Mouse (Mus musculus) urinary bladder, postnatal 4 days (tissue): Measurements from ENCODE around the gene Gm17606.
"Not testable (repeated sequence)": the region's sequence is repeated elsewhere in the genome, so short reads cannot be mapped to it uniquely, and the experiment has no call there.

Experiments used
- DNase-seq, 2 experiments: peaks; one replicate each; pipeline ENCODE4 v3.0.0; 2021 to 2022; ENCODE audit warnings: low spot score in 2 of 2

The Gm17606 gene

GRCm38 (mm10) chr14:54640946-54641304 lies at the start of gene Gm17606:
Gene Gm17606, plus strand, starts transcription at chr14:54640952.
- DNase-seq, result no peak

- DNase-seq, result no peak
These were observed 49.7 kb upstream of the Gm17606 start for GRCm38 (mm10) chr14:54591056-54591455.

- DNase-seq, result no peak
These were observed 48.3 kb upstream of the Gm17606 start for GRCm38 (mm10) chr14:54592319-54592934.

- no peak for DNase-seq
These were observed 46.7 kb upstream of the Gm17606 start for GRCm38 (mm10) chr14:54594055-54594454.

- DNase-seq, result no peak
These were observed 45.9 kb upstream of the Gm17606 start for GRCm38 (mm10) chr14:54594631-54595414.

GRCm38 (mm10) chr14:54597084-54597483 lies 43.7 kb upstream of the Gm17606 start:
- no peak for DNase-seq

GRCm38 (mm10) chr14:54601601-54602000 lies 39.2 kb upstream of the Gm17606 start:
- no peak for DNase-seq

GRCm38 (mm10) chr14:54602613-54603012 lies 38.1 kb upstream of the Gm17606 start:
- no peak for DNase-seq

- DNase-seq, result peak; percentile 94 to 96
These were observed 37.6 kb upstream of the Gm17606 start for GRCm38 (mm10) chr14:54603038-54603654.

- DNase-seq, result no peak
These were observed 37.1 kb upstream of the Gm17606 start for GRCm38 (mm10) chr14:54603686-54604085.

GRCm38 (mm10) chr14:54605752-54606321 lies 34.9 kb upstream of the Gm17606 start, which contains the start of gene 4931414P19Rik:
Gene 4931414P19Rik, minus strand, starts transcription at chr14:54605993.
- DNase-seq, result peak; percentile 76 to 86

- DNase-seq, result no peak
These were observed 33.5 kb upstream of the Gm17606 start for GRCm38 (mm10) chr14:54607226-54607625.

- no peak for DNase-seq
These were observed 31.5 kb upstream of the Gm17606 start for GRCm38 (mm10) chr14:54609245-54609644.

GRCm38 (mm10) chr14:54609962-54610361 lies 30.8 kb upstream of the Gm17606 start:
- no peak for DNase-seq

GRCm38 (mm10) chr14:54610648-54611047 lies 30.1 kb upstream of the Gm17606 start:
- DNase-seq, result no peak

- not testable (repeated sequence) for DNase-seq
These were observed 26.6 kb upstream of the Gm17606 start for GRCm38 (mm10) chr14:54614130-54614529.

GRCm38 (mm10) chr14:54616226-54616825 lies 24.4 kb upstream of the Gm17606 start:
- no peak for DNase-seq

GRCm38 (mm10) chr14:54617152-54617896 lies 23.4 kb upstream of the Gm17606 start:
- no peak for DNase-seq

GRCm38 (mm10) chr14:54617897-54618365 lies 22.8 kb upstream of the Gm17606 start, which contains the start of gene Psmb5:
Gene Psmb5, minus strand, starts transcription at chr14:54618022.
- peak; percentile 82 to 86 for DNase-seq

GRCm38 (mm10) chr14:54621133-54621532 lies 19.6 kb upstream of the Gm17606 start, which contains the start of gene Psmb11:
Gene Psmb11, plus strand, starts transcription at chr14:54621433.
- no peak for DNase-seq

GRCm38 (mm10) chr14:54623334-54623733 lies 17.4 kb upstream of the Gm17606 start:
- DNase-seq, result no peak
